Mouse (Mus musculus) neural tube, embryonic 12.5 days (tissue): ENCODE measurements around the gene Fam98c. TPM values are rescaled to one million over a fixed set of nuclear protein-coding genes. Genes with fewer than 3 reads are reported as not detected.

Source experiments
- ATAC-seq: fragments of 200-750 bp; cut with Nextera tagmentation; 2 replicates; pipeline ENCODE4 v1.8.0; 2017; ENCODE audit warnings: low read depth, mild to moderate bottlenecking, moderate TSS enrichment, moderate library complexity; ENCODE audit not compliant: low FRiP score
- H3K27ac ChIP-seq: fragments of 300-500 bp; sonication (generic); 2 replicates; pipeline ENCODE4 v1.5.1; 2016
- H3K27me3 ChIP-seq: fragments of 300-500 bp; sonication (generic); replicated peaks from 2 replicates; pipeline ENCODE4 v1.6.1; 2016; ENCODE audit warnings: mild to moderate bottlenecking
- H3K36me3 ChIP-seq: fragments of 300-500 bp; sonication (generic); 2 replicates; pipeline ENCODE4 v1.6.1; 2016; ENCODE audit warnings: mild to moderate bottlenecking
- H3K4me1 ChIP-seq: fragments of 300-500 bp; sonication (generic); 2 replicates; pipeline ENCODE4 v1.6.1; 2016
- H3K4me2 ChIP-seq: fragments of 300-500 bp; sonication (generic); replicated peaks from 2 replicates; pipeline ENCODE4 v1.6.1; 2016; ENCODE audit warnings: mild to moderate bottlenecking
- H3K4me3 ChIP-seq: fragments of 300-500 bp; sonication (generic); 2 replicates; pipeline ENCODE4 v1.5.1; 2016
- H3K9ac ChIP-seq: fragments of 300-500 bp; sonication (generic); 2 replicates; pipeline ENCODE4 v1.6.1; 2016; ENCODE audit warnings: mild to moderate bottlenecking
- H3K9me3 ChIP-seq: fragments of 300-500 bp; sonication (generic); 2 replicates; pipeline ENCODE4 v1.6.1; 2016; ENCODE audit warnings: mild to moderate bottlenecking
- WGBS: fragments of 180-500 bp; shearing (Covaris S2); methylation state at CpG from one replicate; pipeline ENCODE4 v1.1.7; 2016; 5-methylcytosine and 5-hydroxymethylcytosine counted together
- polyA plus RNA-seq: library from polyadenylated mRNA; unstranded; fragments of >200 nt; fragmentation: Nextera tagmentation; extraction: Ambion mirVana; gene quantifications from 2 replicates; pipeline ENCODE4 v1.2.1, GENCODE M21; 2016

Fam98c gene
- polyA plus RNA-seq, 1 experiment from 2014 or later, result 33.7 TPM

GRCm38 (mm10) chr7:29123531-29124358 is 32.3 kb downstream of the Fam98c start:
- Histone ChIP-seq H3K4me1 (peaks cover 9% of the 10 kb centered on the region; the same call in 1 of the 2 replicates), H3K36me3 (no peaks in the 10 kb centered on the region), H3K9ac (no peak overlapping the region), H3K9me3 (no peaks in the 10 kb centered on the region), H3K4me2 (0 out of 2 replicates have a peak overlapping the region, but pooled peaks have one; percentile 61), H3K27me3 (no peaks in the 10 kb centered on the region), H3K4me3 (no peak overlapping the region), H3K27ac (no peak overlapping the region)
- ATAC-seq, result no peak
- 48% methylated on average over 5 of the region's 5 CpGs for WGBS

DNA sequence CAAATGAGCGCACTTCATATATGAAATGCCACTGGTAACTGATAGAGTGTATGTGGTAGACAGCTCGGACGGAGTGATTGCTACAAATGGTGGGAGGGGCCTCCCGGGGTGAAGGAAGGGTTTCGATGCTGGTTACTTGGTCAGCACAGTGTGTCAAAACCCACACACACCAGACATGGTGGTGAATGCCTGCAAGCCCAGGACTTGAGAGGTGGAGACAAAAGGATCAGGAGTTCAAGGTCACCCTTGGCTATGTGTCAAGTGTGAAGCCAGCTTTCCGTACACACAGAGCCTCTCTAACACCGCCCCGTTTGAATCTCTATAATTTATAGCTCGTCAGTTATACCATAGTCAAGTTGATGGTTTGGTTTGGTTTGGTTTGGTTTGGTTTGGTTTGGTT is 33.2 kb downstream of the Fam98c start:
- WGBS, result 91% methylated on average over 9 of the region's 9 CpGs

DNA sequence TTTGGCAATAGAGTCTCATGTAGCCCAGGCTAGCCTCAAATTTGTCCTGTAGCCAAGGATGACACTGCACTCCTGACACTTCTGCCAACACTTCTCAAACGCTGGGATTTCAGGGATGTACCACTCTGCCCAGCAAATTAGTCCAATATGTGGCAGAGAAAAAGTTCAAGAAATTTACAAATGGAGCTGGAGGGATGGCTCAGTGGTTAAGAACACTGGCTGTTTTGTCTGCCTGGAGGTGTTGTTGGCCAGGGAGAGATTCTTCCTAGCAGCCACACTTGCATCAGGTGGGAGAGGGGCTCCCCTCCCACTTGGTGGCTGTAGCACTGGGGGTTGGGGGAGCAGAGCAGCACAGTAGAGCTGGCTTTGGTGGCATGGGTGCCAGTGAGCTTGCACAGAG is 36.5 kb downstream of the Fam98c start:
- Histone ChIP-seq H3K4me3 (no peak overlapping the region), H3K27ac (no peak overlapping the region), H3K9ac (no peak overlapping the region), H3K27me3 (no peaks in the 10 kb centered on the region), H3K36me3 (no peaks in the 10 kb centered on the region), H3K4me1 (peaks cover 2% of the 10 kb centered on the region; the same call in 1 of the 2 replicates), H3K4me2 (no peak overlapping the region), H3K9me3 (no peaks in the 10 kb centered on the region)
- WGBS, result 69% methylated on average over 1 of the region's 1 CpGs
- ATAC-seq, result no peak

More for the DNA sequence above, 33.2 kb downstream of the Fam98c start:
- H3K4me1 ChIP-seq, result peaks cover 9% of the 10 kb centered on the region; the same call in 1 of the 2 replicates
- no peak overlapping the region for H3K4me2 ChIP-seq
- H3K9ac ChIP-seq, result no peak overlapping the region
- H3K27me3 ChIP-seq, result no peaks in the 10 kb centered on the region
- H3K9me3 ChIP-seq, result no peaks in the 10 kb centered on the region
- H3K4me3 ChIP-seq, result no peak overlapping the region
- no peaks in the 10 kb centered on the region for H3K36me3 ChIP-seq
- ATAC-seq, result no peak
- no peak overlapping the region for H3K27ac ChIP-seq

DNA sequence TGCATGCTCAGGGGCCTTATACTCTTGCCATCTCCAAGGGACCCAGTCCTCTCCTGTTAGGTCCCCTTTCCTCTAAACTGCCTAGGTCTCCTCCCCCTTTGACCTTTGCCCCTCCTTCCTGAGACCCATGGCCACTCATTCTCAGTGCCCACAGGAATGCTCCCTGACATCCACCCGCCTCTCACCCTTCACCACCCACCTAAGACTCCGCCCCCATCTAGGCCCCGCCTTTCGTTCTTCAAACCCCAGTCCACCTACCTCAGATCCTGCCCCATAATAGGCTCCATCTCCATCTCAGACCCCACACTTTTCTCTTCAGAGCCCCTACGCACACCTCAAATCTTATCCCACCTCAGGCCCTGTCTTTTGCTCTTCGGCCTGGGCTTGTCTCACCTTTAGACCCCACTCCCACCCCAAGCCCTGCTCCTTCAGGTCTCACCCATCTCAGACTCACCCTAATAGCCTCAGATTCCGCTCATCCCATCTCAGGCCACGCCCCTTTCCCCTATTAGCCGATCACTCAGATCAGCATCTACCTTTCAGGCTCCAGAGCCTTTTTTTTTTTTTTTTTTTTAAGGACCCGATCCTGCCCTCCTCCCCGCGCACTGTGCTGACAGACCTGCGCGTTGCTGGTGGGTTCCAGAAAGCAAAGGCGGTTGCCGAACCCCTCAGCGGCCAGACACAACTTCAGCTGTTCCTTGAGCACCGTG is 37.7 kb downstream of the Fam98c start:
- Histone ChIP-seq H3K36me3 (no peaks in the 10 kb centered on the region), H3K27ac (no peak overlapping the region), H3K4me2 (no peak overlapping the region), H3K9me3 (no peaks in the 10 kb centered on the region), H3K4me1 (no peaks in the 10 kb centered on the region), H3K4me3 (no peak overlapping the region), H3K9ac (no peak overlapping the region), H3K27me3 (no peaks in the 10 kb centered on the region)
- no peak for ATAC-seq
- WGBS, result 12% methylated on average over 18 of the region's 18 CpGs

- ATAC-seq, result no peak
- Histone ChIP-seq H3K4me1 (peaks cover 6% of the 10 kb centered on the region), H3K9ac (0 out of 2 replicates have a peak overlapping the region, but pooled peaks have one; percentile 21), H3K9me3 (no peaks in the 10 kb centered on the region), H3K36me3 (no peaks in the 10 kb centered on the region), H3K27ac (no peak overlapping the region), H3K4me3 (no peak overlapping the region), H3K27me3 (0 out of 2 replicates have a peak, but pooled peaks cover 3% of the 10 kb centered on the region), H3K4me2 (peak overlapping the region; percentile 52)
- WGBS, result 27% methylated on average over 38 of the region's 38 CpGs
These were observed 46.8 kb downstream of the Fam98c start for GRCm38 (mm10) chr7:29108992-29109955.

Other genes with a start within 250 kb of the Fam98c start
- gene Actn4, start 193.9 kb downstream of the Fam98c start, polyA plus RNA-seq, result 186 and 192 TPM in 2 replicates
- gene Eif3k, start 174.4 kb downstream of the Fam98c start, polyA plus RNA-seq, result 327 and 336 TPM in 2 replicates
- 5.5 and 6.2 TPM in 2 replicates for gene Map4k1, start 174.2 kb downstream of the Fam98c start, polyA plus RNA-seq
- gene Ryr1, start 31.1 kb downstream of the Fam98c start, polyA plus RNA-seq, result 4.4 and 5.0 TPM in 2 replicates
- gene Rasgrp4, start 21.4 kb downstream of the Fam98c start, polyA plus RNA-seq, result 0.61 and 0.77 TPM in 2 replicates
- gene Ggn, start 14.0 kb upstream of the Fam98c start, polyA plus RNA-seq, result 0.86 and 0.95 TPM in 2 replicates
- gene Spred3, start 14.2 kb upstream of the Fam98c start, polyA plus RNA-seq, result 8.3 and 9.0 TPM in 2 replicates
- gene Psmd8, start 24.5 kb upstream of the Fam98c start, polyA plus RNA-seq, result 326 and 327 TPM in 2 replicates
- gene Catsperg1, start 57.8 kb upstream of the Fam98c start, polyA plus RNA-seq, result 1.1 and 1.8 TPM in 2 replicates
- 0.39 and 0.66 TPM in 2 replicates for gene Kcnk6, start 76.3 kb upstream of the Fam98c start, polyA plus RNA-seq
- 80.2 and 82.0 TPM in 2 replicates for gene Yif1b, start 82.1 kb upstream of the Fam98c start, polyA plus RNA-seq
- 1.6 and 1.7 TPM in 2 replicates for gene 2200002D01Rik, start 92.2 kb upstream of the Fam98c start, polyA plus RNA-seq
- 23.5 and 23.9 TPM in 2 replicates for gene Spint2, start 125.7 kb upstream of the Fam98c start, polyA plus RNA-seq
- gene Ppp1r14a, start 133.1 kb upstream of the Fam98c start, polyA plus RNA-seq, result 57.5 and 72.1 TPM in 2 replicates
- 105 and 118 TPM in 2 replicates for gene Dpf1, start 147.7 kb upstream of the Fam98c start, polyA plus RNA-seq